Mouse (Mus musculus) heart, adult 11 months (tissue): ENCODE measurements around the gene Mrpl14.

Experiments
- DNase-seq: peaks from one replicate; pipeline ENCODE4 v3.0.0; 2022

Gene Mrpl14

GRCm38 (mm10) chr17:45686093-45686619 lies at the start of gene Mrpl14:
Gene Mrpl14 (plus strand): TSS chr17:45686322.
- DNase-seq = peak; percentile 99

GRCm38 (mm10) chr17:45638596-45639295 lies 47.4 kb upstream of the Mrpl14 start:
- DNase-seq = no peak

DNA sequence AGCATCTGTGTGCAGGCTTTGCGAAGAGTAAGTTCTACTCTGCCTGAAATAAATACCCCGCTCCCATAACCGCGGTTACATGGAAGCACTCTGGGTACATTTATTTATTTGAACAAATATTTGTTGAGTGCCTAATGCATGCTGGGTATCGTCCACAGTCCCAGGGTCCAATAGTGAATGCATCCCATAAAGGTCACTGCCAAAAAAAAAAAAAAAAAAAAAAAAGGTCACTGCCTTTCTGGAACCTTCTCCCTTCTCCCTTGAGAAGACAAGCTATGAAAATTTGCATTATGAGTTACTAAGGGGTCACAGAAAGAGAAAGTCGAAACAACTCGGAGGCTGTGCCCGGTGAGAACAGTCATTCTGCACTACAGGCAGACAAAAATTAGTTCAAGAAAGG lies 44.1 kb upstream of the Mrpl14 start:
- DNase-seq = no peak

GRCm38 (mm10) chr17:45642701-45643100 lies 43.4 kb upstream of the Mrpl14 start:
- DNase-seq = no peak

- no peak for DNase-seq
These were observed 41.9 kb upstream of the Mrpl14 start for GRCm38 (mm10) chr17:45644185-45644584.

GRCm38 (mm10) chr17:45653233-45653632 lies 32.9 kb upstream of the Mrpl14 start:
- DNase-seq = no peak

DNA sequence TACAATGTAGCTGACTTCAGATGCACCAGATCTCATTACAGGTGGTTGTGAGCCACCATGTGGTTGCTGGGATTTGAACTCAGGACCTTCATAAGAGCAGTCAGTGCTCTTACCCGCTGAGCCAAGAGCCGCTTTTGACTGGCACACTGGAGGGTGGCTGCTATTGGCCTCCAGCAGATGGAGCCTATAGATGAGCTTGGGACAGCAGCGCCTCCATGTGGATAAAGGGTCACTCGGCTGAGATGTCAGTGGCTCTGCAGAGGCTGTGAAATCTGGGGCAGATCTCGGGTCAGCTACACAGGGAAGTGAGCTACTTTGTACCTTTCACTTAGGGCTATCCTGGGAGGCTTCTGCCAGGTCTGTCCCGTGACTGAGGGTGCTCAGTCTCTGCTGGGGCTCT lies 30.3 kb upstream of the Mrpl14 start:
- DNase-seq = no peak

DNA sequence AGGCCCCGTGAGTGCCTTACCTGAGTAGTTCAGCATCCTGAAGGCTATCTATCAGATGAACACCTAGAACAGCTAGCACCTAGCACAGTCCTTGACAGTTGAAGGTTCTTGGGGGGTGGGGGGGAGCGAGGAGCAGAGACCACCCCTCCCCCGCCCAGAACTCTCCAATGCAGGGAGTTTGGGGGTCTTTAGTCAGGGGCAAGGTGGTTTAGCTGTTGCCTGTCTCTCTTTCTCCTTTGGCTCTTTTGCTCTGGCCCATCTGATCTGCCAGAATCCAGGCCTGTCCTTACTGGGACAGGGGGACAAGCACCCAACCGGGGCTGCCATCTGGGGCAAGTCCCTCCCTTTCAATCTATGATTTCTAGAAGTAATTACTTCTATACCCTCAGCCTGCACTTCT lies 26.9 kb upstream of the Mrpl14 start, which contains the start of gene Capn11:
Gene Capn11, minus strand, starts transcription at position 101 of the 400 bp plus-strand sequence.
- DNase-seq = no peak

DNA sequence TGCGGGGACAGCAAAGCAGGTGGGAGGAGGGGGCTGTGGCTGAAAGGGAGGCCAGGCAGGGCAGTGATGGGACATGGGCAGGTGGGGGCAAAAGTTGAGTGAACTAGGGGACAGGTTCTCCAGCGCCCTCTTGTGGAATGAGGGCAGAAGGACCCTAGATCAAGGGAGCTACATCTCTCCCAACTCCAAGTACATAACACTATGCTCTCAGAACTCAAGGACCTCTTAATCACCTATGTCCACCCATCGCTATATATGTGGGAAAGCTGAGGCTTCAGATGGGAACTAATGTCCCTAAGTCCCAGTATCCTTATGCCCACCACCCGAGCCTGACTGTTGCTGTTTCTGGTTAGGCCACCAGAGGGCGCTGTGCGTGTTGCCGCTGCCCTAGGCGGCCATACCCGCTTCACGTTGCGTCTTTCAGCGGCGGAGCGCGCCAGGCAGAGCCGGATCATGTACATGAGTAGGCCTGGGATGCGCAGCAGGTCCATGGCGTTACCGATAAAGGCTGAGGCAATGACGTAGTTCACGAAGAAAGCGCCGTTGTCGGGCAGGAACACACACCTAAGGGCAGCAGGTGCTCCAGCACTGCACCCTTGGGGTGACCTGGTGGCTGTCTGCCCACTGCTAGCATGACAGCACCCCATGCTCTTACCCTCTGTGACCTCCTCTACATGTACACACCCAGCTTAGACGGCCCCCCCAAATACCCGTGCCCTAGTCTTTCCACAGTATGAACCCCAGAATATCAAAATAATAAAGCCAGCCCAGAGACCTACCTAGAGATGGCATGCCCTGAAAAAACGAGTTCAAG lies 22.8 kb upstream of the Mrpl14 start:
- DNase-seq = peak; percentile 94

GRCm38 (mm10) chr17:45664608-45665007 lies 21.5 kb upstream of the Mrpl14 start:
- DNase-seq = no peak

GRCm38 (mm10) chr17:45666091-45666490 lies 20.0 kb upstream of the Mrpl14 start:
- DNase-seq = no peak

DNA sequence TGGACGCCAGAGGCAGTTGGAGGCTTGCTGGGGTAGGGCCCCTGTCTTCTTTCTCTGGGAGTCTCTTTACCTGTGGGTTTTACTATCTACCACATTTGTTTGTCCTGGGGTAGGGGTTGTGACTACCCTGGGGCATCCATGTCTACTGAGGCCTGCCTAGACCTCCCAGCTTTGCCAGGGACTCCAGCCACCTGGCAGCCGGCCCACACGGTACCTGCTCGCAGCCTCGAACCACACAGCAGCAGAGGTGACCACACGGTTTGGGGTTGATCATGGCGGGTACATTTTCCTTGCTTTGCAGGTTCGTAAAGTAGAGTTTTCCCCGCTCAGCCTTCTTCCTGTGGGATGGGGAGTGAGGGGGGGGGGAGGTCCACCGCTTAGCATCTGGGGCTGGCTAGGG lies 18.6 kb upstream of the Mrpl14 start:
- DNase-seq = no peak

DNA sequence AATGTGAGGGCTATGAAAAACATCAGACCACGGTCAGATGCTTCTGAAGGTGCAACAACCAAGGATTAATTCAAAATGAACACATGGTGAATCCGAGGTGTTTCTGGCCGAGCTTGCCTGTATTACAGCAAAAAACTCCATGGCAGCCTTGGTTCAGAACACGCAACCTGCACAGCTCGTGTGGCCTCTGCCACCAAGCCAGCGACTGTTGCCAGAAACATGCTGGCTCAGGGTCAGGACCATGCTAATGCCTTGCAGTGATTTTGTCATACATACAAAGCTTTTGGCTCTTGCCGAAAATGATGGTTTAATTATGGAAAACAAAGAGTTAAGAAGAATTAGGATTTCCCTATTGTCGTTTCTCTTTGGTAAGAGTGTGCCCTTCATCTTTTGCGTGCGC lies 18.1 kb upstream of the Mrpl14 start:
- DNase-seq = no peak

DNA sequence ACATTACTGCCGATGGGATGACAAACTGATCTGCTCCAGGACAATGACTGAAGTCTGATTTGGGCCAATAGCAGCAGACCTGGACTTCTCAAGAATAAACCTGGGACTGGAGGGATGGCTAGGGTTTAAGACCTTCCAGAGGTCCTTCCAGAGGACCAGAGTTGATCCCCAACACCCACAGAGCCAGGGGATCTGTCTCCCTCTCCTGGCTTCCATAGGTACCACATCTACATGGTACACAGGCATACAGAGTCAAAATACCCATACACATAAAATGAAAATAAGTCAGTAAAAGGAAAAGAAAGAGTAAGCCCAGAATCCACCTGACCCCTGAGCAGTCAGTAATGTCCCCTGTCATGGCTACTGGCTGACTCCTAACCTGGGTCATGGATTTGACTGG lies 14.3 kb upstream of the Mrpl14 start:
- no peak for DNase-seq

DNA sequence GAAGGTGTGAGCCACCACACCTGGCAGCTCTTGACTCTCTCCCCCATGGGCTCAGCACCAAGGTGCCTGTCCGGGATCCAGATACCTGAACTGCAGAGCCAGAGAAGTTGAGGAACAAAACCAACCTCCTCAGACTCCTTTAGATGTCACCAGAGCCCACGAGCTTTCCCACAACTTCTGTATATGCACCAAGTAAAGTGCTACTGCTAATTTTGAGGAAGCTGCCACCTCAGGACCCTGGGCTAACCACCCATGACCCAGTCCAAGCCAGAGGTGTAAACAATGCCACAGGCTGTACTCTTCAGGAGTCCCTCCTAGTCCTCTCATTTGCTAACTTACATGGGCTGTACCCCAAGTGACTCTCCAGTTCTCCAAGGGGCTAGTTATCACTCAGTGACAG lies 13.5 kb upstream of the Mrpl14 start:
- DNase-seq = no peak

DNA sequence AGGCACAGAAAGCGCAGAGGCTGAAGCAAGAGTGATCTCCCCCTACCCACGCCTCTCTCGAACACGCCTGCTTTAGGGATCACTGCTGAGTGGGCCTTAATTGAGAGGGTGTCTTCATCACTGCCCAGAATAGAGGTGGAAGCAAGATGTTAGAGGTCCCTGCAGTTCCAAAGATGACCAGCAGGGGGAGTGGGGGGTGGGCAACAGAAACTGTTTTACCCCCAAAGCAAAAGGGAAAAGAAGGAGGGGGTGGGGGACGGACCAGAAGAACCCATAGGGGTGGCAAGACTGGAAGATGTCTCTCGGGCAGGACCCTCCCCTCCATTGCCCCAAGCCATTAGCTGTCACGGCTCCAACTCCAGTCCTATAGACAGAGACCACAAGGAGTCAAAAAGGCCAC lies 8.0 kb upstream of the Mrpl14 start:
- no peak for DNase-seq

DNA sequence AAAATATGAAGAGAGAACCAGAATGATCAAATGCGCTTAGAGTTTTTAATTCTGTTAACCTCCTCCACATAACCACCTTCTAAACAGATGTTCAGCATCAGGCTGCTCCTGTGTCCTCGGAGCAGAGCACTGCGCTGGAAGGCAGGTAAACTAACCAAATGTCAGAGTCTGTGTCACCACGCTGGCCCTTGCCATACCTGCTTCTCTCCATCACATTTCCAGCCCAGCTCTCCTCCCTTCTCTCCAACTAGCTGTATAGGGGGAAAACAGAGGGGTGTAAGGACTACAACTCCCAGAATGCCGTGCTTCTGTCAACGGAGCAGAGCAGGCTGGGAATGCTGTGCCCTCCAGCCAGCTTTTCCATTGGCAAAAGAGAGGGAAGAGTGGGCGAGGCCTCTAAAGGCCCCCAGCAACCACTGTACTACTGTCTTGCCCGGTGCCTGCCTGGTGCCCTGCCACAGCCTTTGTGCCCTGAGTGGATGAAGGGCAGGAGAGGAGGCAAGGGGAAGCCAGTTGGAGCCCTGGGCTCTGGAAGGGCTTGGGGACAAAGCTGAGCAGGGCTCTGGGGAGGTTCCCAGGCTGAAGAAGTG lies 5.6 kb upstream of the Mrpl14 start:
- DNase-seq = peak; percentile 97

GRCm38 (mm10) chr17:45681588-45681987 lies 4.5 kb upstream of the Mrpl14 start:
- DNase-seq = no peak

DNA sequence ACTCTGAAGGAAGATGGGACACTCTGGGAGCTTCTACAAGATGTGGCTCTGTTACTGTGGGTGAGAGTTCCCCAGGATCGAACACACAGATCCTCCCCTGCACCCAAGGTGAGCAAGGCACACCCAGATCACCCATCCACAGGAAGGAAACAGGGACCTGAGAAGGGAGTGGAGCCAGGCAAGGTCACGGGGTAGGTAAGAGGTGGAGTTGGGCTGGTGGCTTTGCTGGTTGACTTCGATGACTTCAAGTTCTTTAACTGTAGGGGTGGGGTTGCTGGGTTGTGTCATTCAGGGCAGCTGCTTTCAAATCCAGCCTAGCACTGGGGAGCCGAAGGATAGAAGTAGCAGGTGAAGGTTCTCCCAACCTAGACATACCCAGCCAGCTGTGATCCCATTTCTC lies 3.3 kb upstream of the Mrpl14 start:
- no peak for DNase-seq

DNA sequence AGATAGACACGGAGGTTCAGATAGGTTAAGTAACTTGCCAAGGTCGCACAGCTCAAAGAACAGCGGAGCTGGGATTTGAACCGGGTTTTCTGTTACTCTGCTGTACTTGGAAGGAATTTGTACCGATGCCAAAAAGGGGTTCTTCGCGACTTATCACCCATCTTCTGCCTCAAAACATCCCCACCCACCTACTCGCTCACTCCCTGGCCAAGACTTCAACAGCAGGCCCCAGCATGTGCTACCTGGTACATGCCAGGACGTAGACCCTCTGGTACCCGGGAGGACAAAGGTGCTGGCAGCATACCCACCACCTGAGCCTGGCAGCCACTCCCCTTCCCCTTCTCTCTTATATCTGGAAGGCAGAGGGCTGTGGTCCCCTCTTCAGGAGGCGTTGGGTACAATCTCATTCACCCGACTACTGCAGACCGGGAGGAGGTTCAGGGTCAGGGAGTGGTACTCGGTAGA lies 1.4 kb upstream of the Mrpl14 start:
- peak; percentile 93 for DNase-seq

GRCm38 (mm10) chr17:45685171-45686092 lies 690 bp upstream of the Mrpl14 start:
- peak; percentile 96 for DNase-seq

DNA sequence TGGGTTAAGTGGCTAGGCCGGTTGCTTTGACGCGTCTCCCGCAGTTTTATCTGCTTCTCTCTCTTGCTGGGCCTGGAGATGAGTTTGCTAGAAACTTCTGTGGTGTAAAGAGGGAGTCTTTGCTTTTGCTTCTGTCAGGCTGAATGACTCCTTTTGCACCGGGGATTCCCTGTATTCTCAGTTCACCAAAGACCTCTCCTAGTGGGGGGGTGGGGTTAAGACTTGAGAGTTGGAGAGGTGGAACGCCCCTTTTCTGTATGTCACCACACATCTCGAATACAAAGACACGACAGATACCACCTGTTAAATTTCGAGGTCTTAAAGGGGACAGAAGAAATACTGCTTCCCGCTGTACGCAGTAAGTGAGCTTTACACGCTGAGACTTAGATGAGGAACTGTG lies 594 bp downstream of the Mrpl14 start, which contains the start of gene Tmem63b:
Gene Tmem63b, minus strand, starts transcription at position 190 of the 400 bp plus-strand sequence.
- DNase-seq = no peak
